ENCODE assay signal across 8 mouse cellular contexts in the genomic region with DNA sequence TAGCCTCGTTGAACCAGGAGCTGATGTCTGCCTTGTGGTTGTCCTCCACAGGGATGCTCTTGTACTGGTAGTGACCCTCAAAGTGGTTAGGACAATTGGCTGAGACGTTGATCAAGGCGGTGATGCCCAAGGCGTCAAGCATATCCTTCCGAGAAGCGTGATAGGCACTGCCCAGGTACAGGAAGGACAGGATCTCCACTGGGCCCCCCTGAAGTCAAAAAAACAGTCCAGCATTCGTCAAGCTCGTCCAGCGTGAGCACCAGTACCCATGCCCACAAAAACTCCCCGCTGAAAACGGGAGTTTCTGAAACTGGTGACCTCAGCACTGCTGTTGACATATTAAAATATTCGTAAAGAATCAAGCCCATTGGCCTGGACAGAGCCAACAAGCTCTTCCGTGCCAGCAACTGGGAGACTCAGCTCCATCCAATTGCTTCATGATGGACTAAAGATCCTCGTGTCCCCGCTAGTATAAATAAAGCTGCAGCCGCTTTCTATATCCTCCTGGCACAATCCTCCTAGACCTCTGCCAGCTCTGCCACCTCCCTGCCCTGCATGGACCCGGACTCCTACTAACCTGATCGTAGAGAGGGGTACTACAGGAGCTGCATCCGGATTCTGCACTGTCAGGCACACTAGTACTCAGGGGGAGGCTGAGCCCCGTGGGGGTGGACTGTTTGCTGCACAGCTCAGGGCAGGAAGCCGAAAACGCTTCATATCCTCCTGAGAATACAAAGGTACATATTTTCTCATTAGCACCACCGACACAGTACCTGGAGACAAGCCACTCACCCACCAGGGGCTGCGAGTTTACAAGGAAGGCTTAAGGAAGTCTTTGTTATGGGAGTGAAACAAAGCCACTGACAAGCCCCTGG. TPM values are rescaled to one million over a fixed set of nuclear protein-coding genes. Genes with fewer than 3 reads are reported as not detected.
DNase-seq lines count a peak whose midpoint lies in the region; ATAC-seq lines count a peak whose summit lies in the region.

No protein-coding gene starts in this region.

- peak; percentile 59 for DNase-seq in right cerebral cortex, adult 18-20 months
- DNase-seq in right cerebral cortex, postnatal 14 days, result no peak
- peak; percentile 74 to 80 for DNase-seq in cerebellum, postnatal 25 days
- peak; percentile 45 for DNase-seq in gastrocnemius, postnatal 14 days
- no peak for DNase-seq in liver, embryonic 13.5 days
- DNase-seq in neural tube, embryonic 10.5 days (ENCODE audit: extremely low spot score, low spot score), result peak; percentile 52
- peak; percentile 73 to 81 for DNase-seq in thymus, postnatal 36 days

- peak overlapping the region; percentile 81 for H3K9ac ChIP-seq in intestine, embryonic 15.5 days
- peak overlapping the region; percentile 99 for H3K9ac ChIP-seq in liver, embryonic 13.5 days

- peak overlapping the region; percentile 93 for H3K4me2 ChIP-seq in intestine, embryonic 15.5 days (replicated peaks)
- H3K4me2 ChIP-seq in liver, embryonic 13.5 days, result peak overlapping the region; percentile 94

- no peaks in the 10 kb centered on the region for H3K9me3 ChIP-seq in intestine, embryonic 15.5 days
- H3K9me3 ChIP-seq in liver, embryonic 13.5 days (replicated peaks), result no peaks in the 10 kb centered on the region

- intact Hi-C loops in gastrocnemius, postnatal 14 days (cut with DNase I; ENCODE audit: low total_unique reads), result loop anchor here (5.0 kb wide), 1 partner anchor 40 kb away; no protein-coding TSS in a partner anchor

- H3K4me1 ChIP-seq in intestine, embryonic 15.5 days (replicated peaks), result peaks cover 38% of the 10 kb centered on the region
- peaks cover 85% of the 10 kb centered on the region for H3K4me1 ChIP-seq in liver, embryonic 13.5 days (replicated peaks)

- peak overlapping the region; percentile 67 for H3K4me3 ChIP-seq in intestine, embryonic 15.5 days (replicated peaks)
- peak overlapping the region; percentile 96 for H3K4me3 ChIP-seq in liver, embryonic 13.5 days (replicated peaks)

- peak overlapping the region; percentile 98 for H3K27ac ChIP-seq in intestine, embryonic 15.5 days
- H3K27ac ChIP-seq in liver, embryonic 13.5 days, result peak overlapping the region; percentile 99

- WGBS in intestine, embryonic 15.5 days, result 23% methylated on average over 24 of the region's 24 CpGs
- 34% methylated on average over 24 of the region's 24 CpGs for WGBS in liver, embryonic 13.5 days (ENCODE audit: insufficient replicate concordance)

- H3K27me3 ChIP-seq in intestine, embryonic 15.5 days (replicated peaks), result no peaks in the 10 kb centered on the region
- H3K27me3 ChIP-seq in liver, embryonic 13.5 days, result no peaks in the 10 kb centered on the region

- ATAC-seq in intestine, embryonic 15.5 days, result no peak
- ATAC-seq in liver, embryonic 13.5 days (ENCODE audit: low read depth), result peak; percentile 18; the same call in 1 of the 2 replicates

- no peaks in the 10 kb centered on the region for H3K36me3 ChIP-seq in intestine, embryonic 15.5 days
- peaks cover 40% of the 10 kb centered on the region for H3K36me3 ChIP-seq in liver, embryonic 13.5 days

RNA-seq across cellular contexts. Expression of a gene that starts 54.1 kb away (rescaled TPM):
- total RNA-seq in gastrocnemius, postnatal 14 days (2021), result 10 to 100 TPM; 71.4 to 87.7 TPM
- 97.0 and 100 TPM in 2 replicates for polyA plus RNA-seq in intestine, embryonic 15.5 days (2015; fragmentation: Nextera tagmentation; extraction: Ambion mirVana)
- 35.2 and 37.0 TPM in 2 replicates for polyA plus RNA-seq in liver, embryonic 13.5 days (2015; fragmentation: Nextera tagmentation; extraction: Ambion mirVana)

RNA-seq across cellular contexts. Expression of a gene that starts 54.7 kb away (rescaled TPM):
- 10 to 100 TPM; 30.8 to 77.9 TPM for total RNA-seq in gastrocnemius, postnatal 14 days (2021)
- 14.3 and 15.1 TPM in 2 replicates for polyA plus RNA-seq in intestine, embryonic 15.5 days (2015; fragmentation: Nextera tagmentation; extraction: Ambion mirVana)
- polyA plus RNA-seq in liver, embryonic 13.5 days (2015; fragmentation: Nextera tagmentation; extraction: Ambion mirVana), result 22.2 and 27.8 TPM in 2 replicates

Comparison
In these comparisons a context has a peak if more than half of its experiments do, and no peak if none do; other contexts are left out.
1. DNase-seq: peak in right cerebral cortex, adult 18-20 months (single experiment), cerebellum, postnatal 25 days (2 of 2), gastrocnemius, postnatal 14 days (single experiment), neural tube, embryonic 10.5 days (single experiment) and thymus, postnatal 36 days (2 of 2); none in right cerebral cortex, postnatal 14 days (single experiment) and liver, embryonic 13.5 days (single experiment).